Mouse (Mus musculus) limb, embryonic 12.5 days (tissue): ENCODE results near the gene Rundc1. TPM values are rescaled to one million over a fixed set of nuclear protein-coding genes. Genes with fewer than 3 reads are reported as not detected.
"Not testable (repeated sequence)": the region's sequence is repeated elsewhere in the genome, so short reads cannot be mapped to it uniquely, and the experiment has no call there.

Experiments used
- ATAC-seq: fragments of 200-750 bp; cut with Nextera tagmentation; 2 replicates; pipeline ENCODE4 v1.8.0; 2017; ENCODE audit warnings: low read depth, moderate TSS enrichment; ENCODE audit not compliant: insufficient number of reproducible peaks, insufficient read depth, low FRiP score, low TSS enrichment
- H3K27ac ChIP-seq: fragments of 300-500 bp; sonication (generic); 2 replicates; pipeline ENCODE4 v1.5.1; 2016; ENCODE audit warnings: mild to moderate bottlenecking, moderate library complexity
- H3K27me3 ChIP-seq: fragments of 300-500 bp; sonication (generic); 2 replicates; pipeline ENCODE4 v1.6.1; 2016; ENCODE audit warnings: mild to moderate bottlenecking, moderate library complexity
- H3K36me3 ChIP-seq: fragments of 300-500 bp; sonication (generic); 2 replicates; pipeline ENCODE4 v1.6.1; 2016; ENCODE audit warnings: mild to moderate bottlenecking, moderate library complexity
- H3K4me1 ChIP-seq: fragments of 300-500 bp; sonication (generic); replicated peaks from 2 replicates; pipeline ENCODE4 v1.6.1; 2016
- H3K4me2 ChIP-seq: fragments of 300-500 bp; sonication (generic); 2 replicates; pipeline ENCODE4 v1.6.1; 2016; ENCODE audit warnings: mild to moderate bottlenecking, moderate library complexity
- H3K4me3 ChIP-seq: fragments of 300-500 bp; sonication (generic); replicated peaks from 2 replicates; pipeline ENCODE4 v1.5.1; 2016; ENCODE audit warnings: mild to moderate bottlenecking
- H3K9ac ChIP-seq: fragments of 300-500 bp; sonication (generic); replicated peaks from 2 replicates; pipeline ENCODE4 v1.6.1; 2016; ENCODE audit warnings: mild to moderate bottlenecking, moderate library complexity
- H3K9me3 ChIP-seq: fragments of 300-500 bp; sonication (generic); 2 replicates; pipeline ENCODE4 v1.6.1; 2016; ENCODE audit warnings: mild to moderate bottlenecking, moderate library complexity
- whole genome bisulfite sequencing: fragments of 180-500 bp; shearing (Covaris S2); methylation state at CpG from one replicate; pipeline ENCODE4 v1.1.7; 2016; 5-methylcytosine and 5-hydroxymethylcytosine counted together
- polyA plus RNA-seq: library from polyadenylated mRNA; unstranded; fragments of >200 nt; fragmentation: Nextera tagmentation; extraction: Ambion mirVana; gene quantifications from 2 replicates; pipeline ENCODE4 v1.2.1, GENCODE M21; 2016

Gene Rundc1
- polyA plus RNA-seq, 1 experiment from 2014 or later, result 24.0 TPM

- Histone ChIP-seq H3K36me3 (0 out of 2 replicates have a peak, but pooled peaks cover 3% of the 10 kb centered on the region), H3K4me3 (peak overlapping the region; percentile 76), H3K9ac (peak overlapping the region; percentile 69), H3K27ac (peak overlapping the region; percentile 23; the same call in 1 of the 2 replicates), H3K9me3 (no peaks in the 10 kb centered on the region), H3K27me3 (peaks cover 26% of the 10 kb centered on the region), H3K4me2 (peak overlapping the region; percentile 92), H3K4me1 (peaks cover 43% of the 10 kb centered on the region)
- under 1% methylated on average over 53 of the region's 54 CpGs for WGBS
- ATAC-seq, result peak; percentile 58
These were observed 42.8 kb downstream of the Rundc1 start for GRCm38 (mm10) chr11:101467477-101468262.

- H3K27ac ChIP-seq, result peak overlapping the region; percentile 23; the same call in 1 of the 2 replicates
- 0 out of 2 replicates have a peak, but pooled peaks cover 3% of the 10 kb centered on the region for H3K36me3 ChIP-seq
- H3K4me1 ChIP-seq, result peaks cover 37% of the 10 kb centered on the region
- peaks cover 26% of the 10 kb centered on the region for H3K27me3 ChIP-seq
- H3K4me2 ChIP-seq, result peak overlapping the region; percentile 92
- ATAC-seq, result peak; percentile 7
- peak overlapping the region; percentile 69 for H3K9ac ChIP-seq
- WGBS, result under 1% methylated on average over 29 of the region's 31 CpGs
- no peaks in the 10 kb centered on the region for H3K9me3 ChIP-seq
- peak overlapping the region; percentile 76 for H3K4me3 ChIP-seq
These were observed 43.4 kb downstream of the Rundc1 start for GRCm38 (mm10) chr11:101468263-101468688.

- H3K27ac ChIP-seq, result no peak overlapping the region
- ATAC-seq, result no peak
- 0 out of 2 replicates have a peak, but pooled peaks cover 3% of the 10 kb centered on the region for H3K36me3 ChIP-seq
- H3K27me3 ChIP-seq, result peaks cover 26% of the 10 kb centered on the region
- peak overlapping the region; percentile 92 for H3K4me2 ChIP-seq
- peak overlapping the region; percentile 76 for H3K4me3 ChIP-seq
- H3K4me1 ChIP-seq, result peaks cover 32% of the 10 kb centered on the region
- WGBS, result 6% methylated on average over 13 of the region's 13 CpGs
- H3K9ac ChIP-seq, result peak overlapping the region; percentile 69
- H3K9me3 ChIP-seq, result no peaks in the 10 kb centered on the region
These were observed 43.8 kb downstream of the Rundc1 start for GRCm38 (mm10) chr11:101468731-101469130.

DNA sequence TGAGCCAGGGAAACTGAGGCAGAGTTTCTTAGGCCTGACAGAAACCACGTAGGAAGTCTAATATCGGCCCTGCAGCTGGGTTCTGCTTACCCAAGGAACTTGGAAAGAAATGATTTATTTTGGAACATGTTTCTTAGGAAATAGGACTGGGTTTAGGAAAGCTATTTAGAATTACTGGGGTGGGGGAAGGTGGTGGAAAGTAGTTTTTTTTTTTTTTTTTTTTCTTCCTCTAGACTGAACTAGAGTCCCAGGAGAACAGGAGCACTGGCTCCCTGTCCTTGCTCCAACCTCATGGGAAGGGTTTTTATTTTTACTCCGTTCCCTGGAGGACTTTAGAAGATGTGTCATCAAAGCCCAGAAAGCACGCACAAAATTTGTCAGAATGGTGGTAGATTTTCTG, 44.3 kb downstream of the Rundc1 start:
- no peak overlapping the region for H3K27ac ChIP-seq
- H3K27me3 ChIP-seq, result peaks cover 26% of the 10 kb centered on the region
- 0 out of 2 replicates have a peak, but pooled peaks cover 3% of the 10 kb centered on the region for H3K36me3 ChIP-seq
- no peak for ATAC-seq
- 60% methylated on average over 4 of the region's 4 CpGs for WGBS
- peaks cover 28% of the 10 kb centered on the region for H3K4me1 ChIP-seq
- H3K9ac ChIP-seq, result no peak overlapping the region
- peak overlapping the region; percentile 76 for H3K4me3 ChIP-seq
- H3K9me3 ChIP-seq, result no peaks in the 10 kb centered on the region
- peak overlapping the region; percentile 92 for H3K4me2 ChIP-seq

DNA sequence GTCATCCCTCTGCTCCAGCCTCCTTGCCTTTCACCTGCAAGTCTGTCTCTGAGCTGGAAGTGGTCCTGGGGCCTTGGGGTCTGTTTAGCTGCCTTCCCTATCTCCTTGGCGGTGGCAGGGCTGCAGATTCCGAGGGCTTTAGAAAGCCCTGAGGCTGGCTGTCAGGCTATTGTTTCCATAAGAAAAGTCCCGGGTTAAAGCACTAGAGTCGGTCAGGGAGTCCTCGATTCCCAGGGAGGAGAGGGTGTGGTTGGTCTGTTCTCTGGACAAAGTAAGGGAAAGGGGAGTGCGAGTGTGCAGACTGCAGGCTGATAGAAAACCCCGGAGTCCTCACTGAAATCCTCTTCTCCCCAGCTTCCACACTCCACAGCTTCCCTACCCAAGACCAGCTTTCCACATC, 45.3 kb downstream of the Rundc1 start:
- 68% methylated on average over 7 of the region's 7 CpGs for WGBS
- Histone ChIP-seq H3K9ac (no peak overlapping the region), H3K4me1 (peaks cover 18% of the 10 kb centered on the region), H3K36me3 (0 out of 2 replicates have a peak, but pooled peaks cover 3% of the 10 kb centered on the region), H3K27me3 (peaks cover 26% of the 10 kb centered on the region), H3K27ac (no peak overlapping the region), H3K9me3 (no peaks in the 10 kb centered on the region), H3K4me2 (no peak overlapping the region), H3K4me3 (no peak overlapping the region)
- no peak for ATAC-seq

GRCm38 (mm10) chr11:101471926-101472325, 47.0 kb downstream of the Rundc1 start:
- Histone ChIP-seq H3K4me2 (no peak overlapping the region), H3K4me1 (peaks cover 10% of the 10 kb centered on the region), H3K9ac (no peak overlapping the region), H3K4me3 (no peak overlapping the region), H3K27ac (no peak overlapping the region), H3K36me3 (0 out of 2 replicates have a peak, but pooled peaks cover 3% of the 10 kb centered on the region), H3K27me3 (peaks cover 26% of the 10 kb centered on the region), H3K9me3 (no peaks in the 10 kb centered on the region)
- 65% methylated on average over 3 of the region's 3 CpGs for WGBS
- no peak for ATAC-seq

- 43% methylated on average over 7 of the region's 7 CpGs for WGBS
- H3K36me3 ChIP-seq, result 0 out of 2 replicates have a peak, but pooled peaks cover 3% of the 10 kb centered on the region
- no peak overlapping the region for H3K4me2 ChIP-seq
- no peak overlapping the region for H3K27ac ChIP-seq
- H3K9me3 ChIP-seq, result no peaks in the 10 kb centered on the region
- ATAC-seq, result no peak
- no peak overlapping the region for H3K9ac ChIP-seq
- peaks cover 9% of the 10 kb centered on the region for H3K4me1 ChIP-seq
- no peak overlapping the region for H3K4me3 ChIP-seq
- peaks cover 23% of the 10 kb centered on the region for H3K27me3 ChIP-seq
These were observed 47.5 kb downstream of the Rundc1 start for GRCm38 (mm10) chr11:101472336-101472735.

GRCm38 (mm10) chr11:101473686-101474085, 48.8 kb downstream of the Rundc1 start:
- not testable (repeated sequence) for H3K36me3 ChIP-seq, ATAC-seq, H3K9me3 ChIP-seq, H3K4me2 ChIP-seq, H3K4me1 ChIP-seq, H3K4me3 ChIP-seq, H3K27ac ChIP-seq, H3K9ac ChIP-seq
- WGBS, result 81% methylated on average over 1 of the region's 1 CpGs
- peaks cover 19% of the 10 kb centered on the region for H3K27me3 ChIP-seq

DNA sequence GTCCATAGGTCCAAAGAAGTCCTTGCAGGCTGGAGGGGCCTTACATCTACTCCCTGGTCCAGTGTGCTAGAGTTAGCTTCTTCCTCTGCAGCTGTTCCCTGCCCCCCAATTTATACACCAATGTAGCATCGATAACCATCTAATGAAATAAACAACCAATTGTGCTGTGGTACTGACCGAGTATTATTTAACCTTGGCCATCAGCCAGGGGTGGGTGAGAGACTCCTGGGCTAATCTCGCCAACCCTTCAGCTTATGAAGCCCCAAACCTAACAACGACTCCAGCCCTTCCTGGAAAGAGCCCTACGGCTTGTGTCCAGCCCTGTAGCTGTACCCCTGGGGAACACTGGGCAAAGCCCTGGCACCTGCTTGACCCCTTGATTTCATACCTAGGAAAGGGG, 49.4 kb downstream of the Rundc1 start:
- H3K4me3 ChIP-seq, result no peak overlapping the region
- 0 out of 2 replicates have a peak, but pooled peaks cover 3% of the 10 kb centered on the region for H3K36me3 ChIP-seq
- H3K9me3 ChIP-seq, result no peaks in the 10 kb centered on the region
- H3K4me1 ChIP-seq, result peaks cover 6% of the 10 kb centered on the region; the same call in 1 of the 2 replicates
- no peak overlapping the region for H3K4me2 ChIP-seq
- no peak overlapping the region for H3K27ac ChIP-seq
- no peak for ATAC-seq
- no peak overlapping the region for H3K9ac ChIP-seq
- peaks cover 18% of the 10 kb centered on the region for H3K27me3 ChIP-seq
- 85% methylated on average over 5 of the region's 5 CpGs for WGBS

DNA sequence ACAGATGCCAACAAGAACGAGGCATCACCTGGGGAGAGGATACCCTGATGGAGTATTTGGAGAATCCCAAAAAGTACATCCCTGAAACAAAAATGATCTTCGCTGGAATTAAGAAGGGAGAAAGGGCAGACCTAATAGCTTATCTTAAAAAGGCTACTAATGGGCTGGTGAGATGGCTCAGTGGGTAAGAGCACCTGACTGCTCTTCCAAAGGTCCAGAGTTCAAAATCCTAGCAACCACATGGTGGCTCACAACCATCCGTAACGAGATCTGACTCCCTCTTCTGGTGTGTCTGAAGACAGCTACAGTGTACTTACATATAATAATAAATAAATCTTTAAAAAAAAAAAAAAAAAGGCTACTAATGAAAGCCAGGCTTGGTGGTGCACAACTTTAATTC, 51.5 kb downstream of the Rundc1 start:
- not testable (repeated sequence) for H3K36me3 ChIP-seq, H3K9me3 ChIP-seq, ATAC-seq, H3K27ac ChIP-seq, H3K9ac ChIP-seq, H3K4me3 ChIP-seq, H3K4me1 ChIP-seq, H3K4me2 ChIP-seq
- 94% methylated on average over 4 of the region's 4 CpGs for WGBS
- H3K27me3 ChIP-seq, result peaks cover 10% of the 10 kb centered on the region; the same call in 1 of the 2 replicates

DNA sequence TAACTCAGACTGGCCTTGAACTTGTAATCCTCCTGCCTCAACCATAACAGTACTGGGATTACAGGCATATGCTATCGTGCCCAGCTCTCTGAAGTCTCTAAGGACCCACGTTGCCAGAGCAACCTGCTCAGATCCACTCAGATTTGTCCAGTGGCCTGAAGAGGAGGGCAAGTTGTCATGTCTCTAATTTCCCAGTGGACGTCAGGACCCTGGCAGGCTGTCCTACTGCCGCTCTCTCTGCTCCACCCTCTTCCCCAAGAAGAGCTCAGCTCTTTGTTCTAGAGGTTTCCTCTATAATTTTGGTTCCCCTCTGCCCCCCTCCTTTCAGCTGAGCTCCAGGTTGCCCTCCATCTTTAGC, 52.3 kb downstream of the Rundc1 start:
- ATAC-seq, result no peak
- no peak overlapping the region for H3K27ac ChIP-seq

More for the DNA sequence above, 52.3 kb downstream of the Rundc1 start:
- Histone ChIP-seq H3K27me3 (peaks cover 7% of the 10 kb centered on the region; the same call in 1 of the 2 replicates), H3K4me3 (no peak overlapping the region), H3K36me3 (no peaks in the 10 kb centered on the region), H3K4me1 (peaks cover 9% of the 10 kb centered on the region; the same call in 1 of the 2 replicates), H3K4me2 (no peak overlapping the region), H3K9me3 (no peaks in the 10 kb centered on the region), H3K9ac (no peak overlapping the region)
- WGBS, result 50% methylated on average over 4 of the region's 4 CpGs
